In genomic region chr16:76301037-76301727, GRCm38 (mm10) we compare ENCODE assay signal across 16 mouse cellular contexts.
A peak's percentile ranks its signal among the peaks of the same experiment; 100 is the strongest.
DNase-seq lines count a peak whose midpoint lies in the region; ATAC-seq and TF ChIP-seq lines count a peak whose summit lies in the region.
"Had no signal": no experiment of that assay in that cellular context is flagged by ENCODE, and none has a peak within 500 bp of the region (broad histone marks: within the 10 kb centered on the region; RNA-seq: fewer than 3 reads in every experiment).

No protein-coding gene starts in this region.

- no peak overlapping the region for H3K4me3 ChIP-seq in heart, embryonic 10.5 days
- H3K4me3 ChIP-seq in stomach, embryonic 15.5 days (replicated peaks), result no peak overlapping the region
- no peak overlapping the region for H3K4me3 ChIP-seq in stomach, postnatal 0 days (ENCODE audit: low read depth, low read length)
- H3K4me3 ChIP-seq: left cerebral cortex, adult 2 months; limb, embryonic 15.5 days; midbrain, embryonic 12.5 days had no signal

- no peak for TF ChIP-seq CTCF in stomach, postnatal 0 days (IDR thresholded peaks at IDR 0.05; ENCODE audit: low read depth)

- H3K27ac ChIP-seq in heart, embryonic 10.5 days, result no peak overlapping the region
- H3K27ac ChIP-seq in stomach, embryonic 15.5 days, result 0 out of 2 replicates have a peak overlapping the region, but pooled peaks have one; percentile 28
- no peak overlapping the region for H3K27ac ChIP-seq in stomach, postnatal 0 days (replicated peaks)
- H3K27ac ChIP-seq: left cerebral cortex, adult 2 months; limb, embryonic 15.5 days; midbrain, embryonic 12.5 days had no signal

- H3K36me3 ChIP-seq in heart, embryonic 10.5 days, result no peaks in the 10 kb centered on the region
- H3K36me3 ChIP-seq in stomach, embryonic 15.5 days, result no peaks in the 10 kb centered on the region; the same call in 1 of the 2 replicates
- H3K36me3 ChIP-seq in stomach, postnatal 0 days (ENCODE audit: control insufficient read depth, insufficient read depth, low read length), result no peaks in the 10 kb centered on the region
- H3K36me3 ChIP-seq: limb, embryonic 15.5 days; midbrain, embryonic 12.5 days had no signal

- no peak overlapping the region for H3K9ac ChIP-seq in stomach, embryonic 15.5 days
- H3K9ac ChIP-seq in stomach, postnatal 0 days (ENCODE audit: low read length), result no peak overlapping the region
- H3K9ac ChIP-seq: limb, embryonic 15.5 days; midbrain, embryonic 12.5 days had no signal

- H3K27me3 ChIP-seq in heart, embryonic 10.5 days (ENCODE audit: insufficient read depth, poor library complexity, severe bottlenecking), result no peaks in the 10 kb centered on the region
- no peaks in the 10 kb centered on the region for H3K27me3 ChIP-seq in stomach, embryonic 15.5 days (replicated peaks)
- H3K27me3 ChIP-seq in stomach, postnatal 0 days (ENCODE audit: control insufficient read depth, insufficient read depth, low read length), result no peaks in the 10 kb centered on the region
- H3K27me3 ChIP-seq: CH12.LX; limb, embryonic 15.5 days; midbrain, embryonic 12.5 days; Patski had no signal

- no peak for TF ChIP-seq EP300 in stomach, postnatal 0 days (optimal IDR thresholded peaks at IDR 0.05)

- 0 out of 2 replicates have a peak, but pooled peaks have one; percentile 53 for ATAC-seq in stomach, embryonic 15.5 days (ENCODE audit: insufficient read depth, low FRiP score, low read depth)
- ATAC-seq in stomach, postnatal 0 days (ENCODE audit: low FRiP score, low TSS enrichment), result no peak
- ATAC-seq in megakaryocyte-erythroid progenitor cell, adult 5-6 weeks (replicated peaks; ENCODE audit: low FRiP score, low TSS enrichment, poor library complexity, severe bottlenecking), result peak; percentile 64
- ATAC-seq: forebrain, embryonic 14.5 days; Patski had no signal

- peak; percentile 36 for DNase-seq in heart, embryonic 10.5 days (ENCODE audit: low spot score)
- no peak for DNase-seq in heart, postnatal 10 days
- no peak for DNase-seq in stomach, postnatal 0 days (ENCODE audit: low spot score)
- peak; percentile 57 for DNase-seq in cerebellum, postnatal 25 days
- DNase-seq in left cerebral cortex, postnatal 10 days (ENCODE audit: extremely low spot score in 1 of 2, low spot score in 2 of 2), result no peak
- DNase-seq in heart, adult 8-10 months (ENCODE audit: low spot score), result no peak
- DNase-seq: heart, adult 18-20 months; heart, postnatal 36 days had no signal

- H3K4me1 ChIP-seq in heart, embryonic 10.5 days, result peaks cover 5% of the 10 kb centered on the region; the same call in 1 of the 2 replicates
- H3K4me1 ChIP-seq in stomach, embryonic 15.5 days, result peaks cover 5% of the 10 kb centered on the region; the same call in 1 of the 2 replicates
- H3K4me1 ChIP-seq in stomach, postnatal 0 days (replicated peaks; ENCODE audit: control insufficient read depth, insufficient read depth), result peaks cover 7% of the 10 kb centered on the region; the same call in 1 of the 2 replicates

- H3K4me2 ChIP-seq in stomach, embryonic 15.5 days, result no peak overlapping the region
- H3K4me2 ChIP-seq in stomach, postnatal 0 days (replicated peaks; ENCODE audit: low read depth), result no peak overlapping the region
- H3K4me2 ChIP-seq: limb, embryonic 15.5 days; midbrain, embryonic 12.5 days had no signal

- intact Hi-C loops in heart, postnatal 10 days (cut with DNase I), result no loop called here
- intact Hi-C loops in left cerebral cortex, postnatal 10 days (cut with DNase I), result no loop called here

- no peaks in the 10 kb centered on the region for H3K9me3 ChIP-seq in heart, embryonic 10.5 days
- H3K9me3 ChIP-seq in stomach, embryonic 15.5 days, result no peaks in the 10 kb centered on the region
- no peaks in the 10 kb centered on the region for H3K9me3 ChIP-seq in stomach, postnatal 0 days (ENCODE audit: control insufficient read depth, low read length)
- H3K9me3 ChIP-seq: limb, embryonic 15.5 days; midbrain, embryonic 12.5 days had no signal

- 87% methylated on average over 8 of the region's 8 CpGs for WGBS in heart, embryonic 10.5 days
- WGBS in stomach, embryonic 15.5 days, result 75% methylated on average over 8 of the region's 8 CpGs
- 63% methylated on average over 8 of the region's 8 CpGs for WGBS in stomach, postnatal 0 days

Comparison
In these comparisons a context has a peak if more than half of its experiments do, and no peak if none do; other contexts are left out.
1. DNase-seq: peak in heart, embryonic 10.5 days (single experiment) and cerebellum, postnatal 25 days (2 of 2); none in heart, postnatal 10 days (0 of 2), stomach, postnatal 0 days (single experiment), left cerebral cortex, postnatal 10 days (0 of 2) and heart, adult 8-10 months (single experiment).